Mouse (Mus musculus): ENCODE measurements around the gene Sez6l.

The Sez6l gene

DNA sequence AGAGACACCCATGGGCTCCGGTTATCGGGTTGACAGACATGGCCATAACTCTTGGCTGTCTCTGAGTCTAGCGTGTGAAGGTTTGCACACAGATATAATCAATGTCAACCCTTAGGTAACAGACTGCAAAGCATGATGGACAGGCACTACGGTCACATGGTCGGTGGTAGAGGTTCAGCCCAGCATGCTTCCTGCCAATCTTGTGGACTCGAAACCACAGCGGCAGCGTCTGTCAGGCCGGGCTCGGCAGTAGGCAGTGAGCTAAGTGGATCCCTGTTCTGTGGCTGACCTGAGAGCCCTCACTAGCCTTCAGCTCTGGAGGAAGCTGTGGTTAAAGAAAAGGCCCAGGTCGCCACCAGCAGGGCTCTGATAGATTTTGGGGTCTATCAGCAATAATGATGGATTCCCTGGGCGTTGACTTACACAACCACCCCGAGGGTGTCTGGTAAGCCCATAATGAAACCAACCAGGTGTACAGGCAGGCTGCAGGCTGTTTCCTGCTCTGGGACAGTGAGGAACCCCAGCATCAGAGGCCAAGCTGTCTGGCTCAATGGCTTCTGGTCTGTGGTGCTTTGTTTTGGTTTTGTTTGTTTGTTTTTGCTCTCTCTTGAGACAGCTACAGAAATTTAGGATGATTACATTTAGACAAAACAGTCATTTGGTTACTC lies 192.0 kb downstream of the Sez6l start:
- DNase-seq: no peak

DNA sequence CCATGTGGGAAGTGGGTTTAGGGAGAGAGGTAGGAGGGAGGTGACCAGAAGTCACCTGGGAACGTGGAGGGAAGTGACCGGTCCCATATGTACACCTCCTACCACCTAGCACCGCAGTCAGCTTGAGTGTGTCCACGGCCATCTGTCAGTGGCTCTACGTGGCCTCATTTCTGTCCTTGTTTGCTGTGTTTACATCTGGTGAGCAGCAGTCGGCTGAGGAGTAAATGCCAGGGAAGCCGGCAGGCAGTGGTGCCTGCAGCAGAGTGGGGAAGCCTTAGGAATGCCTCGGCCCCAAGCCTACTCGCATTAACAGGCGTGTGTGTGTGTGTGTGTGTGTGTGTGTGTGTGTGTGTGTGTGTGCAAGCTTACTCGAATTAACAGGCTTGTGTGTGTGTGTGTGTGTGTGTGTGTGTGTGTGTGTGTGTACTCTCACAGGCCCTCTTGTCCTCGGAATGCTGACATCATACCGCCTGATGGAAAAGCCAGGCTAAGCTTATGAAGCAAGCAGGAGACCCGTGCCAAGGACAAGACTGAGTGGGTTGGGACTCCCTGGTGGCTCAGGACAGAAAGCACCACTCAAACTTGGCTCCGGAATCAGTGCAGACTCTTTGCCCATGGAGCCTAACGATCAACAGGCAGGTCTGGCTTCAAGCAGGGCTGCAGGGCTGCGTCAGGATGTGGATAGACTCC lies 194.2 kb downstream of the Sez6l start:
- DNase-seq: peak in 1 of 2 experiments; percentile 27

DNA sequence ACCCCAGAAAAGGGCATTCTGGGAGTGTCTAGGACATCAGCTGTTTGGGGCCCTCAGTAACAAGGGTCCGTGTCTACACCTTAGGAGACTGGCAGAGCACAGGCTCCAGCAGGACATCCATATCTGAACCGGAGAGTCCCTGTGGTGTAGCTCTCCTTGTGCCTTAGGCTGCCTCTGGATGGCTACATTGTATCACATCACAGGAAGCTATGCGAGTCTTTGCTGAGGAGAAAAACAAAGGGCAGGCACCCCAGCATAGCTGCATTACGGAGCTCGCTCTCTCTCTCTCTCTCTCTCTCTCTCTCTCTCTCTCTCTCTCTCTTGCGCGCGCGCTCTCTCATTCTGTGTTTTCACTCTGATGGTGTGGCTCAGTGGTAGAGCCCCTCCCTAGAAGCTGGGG lies 194.9 kb downstream of the Sez6l start:
- no peak for DNase-seq

DNA sequence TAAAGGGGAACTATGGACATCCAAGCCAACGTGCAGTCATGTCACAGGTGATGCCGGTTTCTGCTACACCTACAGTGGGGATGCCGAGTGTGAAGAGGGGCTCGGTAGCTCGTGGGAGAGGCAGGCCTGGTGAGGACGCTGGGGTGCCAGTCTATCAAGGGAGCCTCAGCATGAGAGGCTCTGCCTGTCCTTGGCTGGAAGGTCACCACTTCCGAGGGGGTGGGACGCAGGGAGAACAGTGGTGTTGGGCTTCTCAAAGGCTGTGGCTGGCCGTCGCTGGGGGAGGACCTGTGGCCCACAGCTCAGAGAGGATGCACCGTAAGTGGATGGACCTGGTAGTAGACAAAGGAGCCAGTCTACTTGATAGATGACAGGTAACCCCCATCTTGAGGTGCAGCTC lies 195.8 kb downstream of the Sez6l start:
- DNase-seq: no peak

DNA sequence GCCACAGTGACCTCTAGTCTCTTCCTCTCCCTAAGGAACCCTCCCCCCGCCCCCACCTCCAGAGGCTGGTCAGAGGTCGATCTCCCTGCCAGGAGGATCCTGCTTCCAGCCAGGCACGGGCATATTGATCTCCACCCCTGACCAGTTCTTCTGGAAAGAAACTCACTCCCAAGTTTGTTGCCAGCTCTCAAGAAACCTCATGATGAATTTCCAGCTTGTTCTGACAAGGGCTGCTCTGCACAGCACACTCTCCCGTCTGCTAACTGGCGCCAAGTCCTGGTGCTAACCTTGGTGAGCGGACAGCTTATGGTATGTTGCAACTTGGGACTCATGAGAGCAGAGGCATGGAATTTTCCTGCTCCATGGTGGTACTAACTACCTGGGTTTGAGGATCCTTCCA lies 198.3 kb downstream of the Sez6l start:
- no peak for DNase-seq

DNA sequence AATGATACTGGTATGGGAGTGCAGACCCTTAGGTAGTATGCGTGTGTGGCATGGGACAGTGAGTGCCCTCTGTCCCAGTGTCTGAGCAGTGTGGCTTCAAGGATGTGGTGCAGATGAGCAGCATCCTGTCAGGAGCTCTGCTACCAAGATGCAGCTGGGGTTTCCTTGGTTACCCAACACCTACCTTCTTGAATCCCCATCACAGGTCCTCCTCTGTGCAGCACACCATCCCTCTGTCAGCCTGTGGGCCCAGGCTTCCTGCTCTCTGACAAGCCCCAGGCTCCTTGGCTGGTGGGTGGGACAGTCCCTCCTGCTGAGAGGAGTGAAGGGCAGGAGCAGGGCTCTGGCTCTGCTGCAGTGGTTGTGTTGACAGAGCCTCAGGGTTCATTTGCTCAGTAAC lies 199.6 kb downstream of the Sez6l start:
- no peak for DNase-seq

DNA sequence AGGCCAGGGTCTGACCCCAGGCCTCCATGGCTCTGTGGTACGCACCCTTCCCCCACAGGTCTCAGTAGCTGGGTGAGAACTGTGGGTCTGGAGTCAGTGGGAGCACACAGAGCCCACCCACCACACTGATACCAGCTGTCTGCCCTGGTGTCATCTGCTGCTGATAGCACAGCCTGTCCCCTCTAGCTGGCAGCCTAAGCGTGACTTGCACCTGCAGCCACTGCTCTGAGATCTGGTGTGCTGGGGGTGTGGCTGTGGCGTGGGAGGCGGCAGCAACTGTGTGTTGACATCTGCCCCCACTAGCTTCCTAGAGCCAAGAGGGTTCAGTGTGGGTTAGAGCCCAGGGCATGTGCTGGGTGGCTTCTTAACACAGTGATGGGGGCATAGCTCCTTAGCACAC lies 200.9 kb downstream of the Sez6l start:
- DNase-seq: no peak

DNA sequence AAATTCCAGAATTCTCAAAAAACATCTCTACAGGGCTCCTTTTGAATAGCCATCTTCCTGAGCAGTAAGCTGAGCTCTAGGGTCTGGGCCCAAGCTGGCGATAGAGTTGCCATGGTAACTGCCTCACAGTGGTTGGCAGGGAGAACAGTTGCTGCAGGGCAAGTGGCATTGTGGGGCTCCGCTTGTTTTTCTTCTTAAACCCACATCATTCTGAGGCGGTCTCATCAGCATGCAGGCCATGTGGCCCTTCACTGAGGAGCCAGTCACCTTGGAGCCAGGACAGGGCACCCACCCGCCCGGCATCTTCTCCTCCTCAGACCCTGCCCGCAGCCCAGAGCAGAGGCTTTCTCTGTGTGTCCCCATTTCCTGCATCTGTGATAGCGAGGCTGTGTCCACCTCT lies 205.1 kb downstream of the Sez6l start:
- no peak for DNase-seq

DNA sequence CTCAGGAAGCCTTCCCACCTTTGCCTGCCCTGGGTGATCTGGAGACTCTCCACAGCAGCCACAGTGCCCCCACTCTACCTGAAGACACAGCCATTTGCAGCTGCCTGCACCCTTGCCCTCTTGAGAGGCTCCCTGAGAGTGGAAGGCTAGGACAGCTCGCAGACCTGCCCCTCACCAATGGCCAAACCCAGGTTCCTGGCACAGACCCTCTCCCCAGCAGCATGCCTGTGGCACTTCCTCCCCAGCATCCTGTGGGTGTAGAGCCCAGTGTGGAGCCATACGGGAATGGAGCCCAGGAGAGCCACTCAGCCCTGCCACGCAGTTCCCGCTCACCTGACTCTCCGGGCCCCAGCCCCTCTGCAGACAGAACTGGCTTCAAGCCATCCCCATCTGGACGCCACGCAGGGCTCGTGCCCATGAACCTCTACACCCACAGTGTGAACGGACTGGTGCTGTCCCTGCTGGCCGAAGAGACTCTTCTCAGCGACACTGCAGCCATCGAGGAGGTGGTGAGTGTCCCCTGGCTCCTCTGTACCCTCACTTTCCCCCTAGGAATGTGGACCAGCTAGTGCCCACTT lies 206.7 kb downstream of the Sez6l start:
- DNase-seq: no peak

DNA sequence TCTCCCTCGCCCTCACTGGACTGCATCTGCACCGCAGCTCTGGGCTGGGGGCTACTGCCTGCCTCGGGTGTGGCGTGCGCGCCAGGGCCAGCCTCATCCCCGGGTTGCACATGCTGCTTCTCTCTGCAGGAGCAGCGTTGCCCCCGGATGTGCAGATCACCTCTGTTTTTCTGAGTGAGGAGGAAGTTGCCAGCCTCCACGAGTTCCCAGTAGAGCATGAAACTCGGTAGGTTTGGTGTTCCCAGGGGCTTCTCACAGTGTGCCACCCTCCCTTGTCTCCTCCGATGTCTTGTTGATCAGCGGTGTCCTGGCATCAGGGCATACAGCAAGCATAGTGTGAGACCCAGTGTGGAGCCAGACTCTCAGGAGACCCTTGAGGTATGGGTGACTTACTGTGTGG lies 207.7 kb downstream of the Sez6l start:
- no peak for DNase-seq
